Comparison of ENCODE assay signal across 21 mouse cellular contexts in the genomic region with DNA sequence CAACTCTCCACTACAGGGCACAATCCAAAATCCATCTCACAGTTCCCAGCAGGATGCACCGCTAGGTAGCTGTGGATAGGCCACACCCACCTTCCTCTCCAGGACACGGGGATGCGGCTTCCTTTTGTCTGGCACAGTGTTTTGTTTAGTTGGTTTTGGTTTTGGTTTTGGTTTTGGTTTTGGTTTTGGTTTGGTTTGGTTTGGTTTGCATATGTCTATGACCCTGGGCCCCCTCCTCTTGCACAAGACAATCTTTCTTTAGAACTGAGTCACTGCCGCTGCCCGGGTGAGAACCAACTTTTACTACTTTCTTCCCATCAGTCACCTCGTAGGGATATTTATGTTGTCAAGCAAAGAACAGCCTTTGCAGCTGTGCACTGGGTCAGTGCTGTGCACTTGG. TPM values are rescaled to one million over a fixed set of nuclear protein-coding genes. Genes with fewer than 3 reads are reported as not detected.
"Had no signal": no experiment of that assay in that cellular context is flagged by ENCODE, and none has a peak within 500 bp of the region (broad histone marks: within the 10 kb centered on the region; RNA-seq: fewer than 3 reads in every experiment).

No protein-coding gene starts in this region.

- H3K4me1 ChIP-seq: limb, embryonic 15.5 days; liver, embryonic 12.5 days had no signal

- ATAC-seq: liver, embryonic 12.5 days; midbrain, embryonic 16.5 days had no signal

- H3K9me3 ChIP-seq: kidney, embryonic 15.5 days; limb, embryonic 15.5 days; liver, embryonic 12.5 days; midbrain, embryonic 12.5 days; neural tube, embryonic 15.5 days had no signal

- H3K4me3 ChIP-seq: kidney, embryonic 15.5 days; limb, embryonic 15.5 days; liver, embryonic 12.5 days; midbrain, embryonic 12.5 days; myocyte; neural tube, embryonic 15.5 days had no signal

- H3K27me3 ChIP-seq: kidney, embryonic 15.5 days; limb, embryonic 15.5 days; neural tube, embryonic 15.5 days had no signal

- DNase-seq: kidney, adult 2 months; kidney, postnatal 14 days; lung, embryonic 14.5 days; lung, postnatal 10 days; lung, postnatal 4 days; right cerebral cortex, adult 18-20 months; right cerebral cortex, postnatal 25 days; thymus, postnatal 25 days had no signal

- H3K36me3 ChIP-seq: kidney, embryonic 15.5 days; limb, embryonic 15.5 days; liver, embryonic 12.5 days; midbrain, embryonic 12.5 days; neural tube, embryonic 15.5 days had no signal

RNA-seq across cellular contexts. Expression of a gene that starts 5.8 kb away (rescaled TPM):
- polyA plus RNA-seq: myocyte had no signal

RNA-seq across cellular contexts. Expression of a gene that starts 25.3 kb away (rescaled TPM):
- total RNA-seq: megakaryocyte-erythroid progenitor cell, adult 5-6 weeks had no signal
- polyA plus RNA-seq: large intestine, adult 2 months; liver, embryonic 12.5 days; liver, embryonic 16.5 days; lung, embryonic 14.5 days; small intestine, adult 2 months had no signal

RNA-seq across cellular contexts. Expression of a gene that starts 55.8 kb away (rescaled TPM):
- total RNA-seq: megakaryocyte-erythroid progenitor cell, adult 5-6 weeks had no signal
- polyA plus RNA-seq: limb, embryonic 11.5 days; myocyte; neural tube, embryonic 11.5 days had no signal
